Mouse (Mus musculus): Measurements from ENCODE around the gene Abcc2. TPM values are rescaled to one million over a fixed set of nuclear protein-coding genes. Genes with fewer than 3 reads are reported as not detected.

The Abcc2 gene
- polyA plus RNA-seq, 2 experiments, result 9.5 to 12.9 TPM

GRCm38 (mm10) chr19:43882895-43883573, 101.0 kb downstream of the Abcc2 start:
- Histone ChIP-seq H3K27me3 (ENCODE audit: control insufficient read depth, insufficient read depth, low read length) (peaks cover 10% of the 10 kb centered on the region), H3K4me3 (ENCODE audit: insufficient read depth in 1 of 2, low read depth in 2 of 2, low read length in 2 of 2) (no peak overlapping the region), H3K36me3 (replicated peaks; ENCODE audit: control insufficient read depth, insufficient read depth, low read depth) (no peaks in the 10 kb centered on the region), H3K9ac (replicated peaks) (no peak overlapping the region), H3K4me2 (ENCODE audit: low read depth) (no peak overlapping the region), H3K9me3 (ENCODE audit: control insufficient read depth, low read length) (no peaks in the 10 kb centered on the region), H3K4me1 (replicated peaks; ENCODE audit: control insufficient read depth in 2 of 2, insufficient read depth in 2 of 2, low read length in 1 of 2) (peaks cover 0 to 7% of the 10 kb centered on the region in 2 experiments; a peak in 1 of 4 replicates), H3K27ac (no peak overlapping the region)
- WGBS (ENCODE audit: insufficient replicate concordance), result 40% methylated on average over 18 of the region's 18 CpGs
- no peak for ATAC-seq (ENCODE audit: insufficient read depth)
- TF ChIP-seq EP300 (IDR thresholded peaks at IDR 0.05; ENCODE audit: low read depth) (no peak), CTCF (IDR thresholded peaks at IDR 0.05; ENCODE audit: low read depth) (no peak)
- no peak for DNase-seq (ENCODE audit: low read depth in 3 of 3, low spot score in 3 of 3)

GRCm38 (mm10) chr19:43884668-43885498, 102.9 kb downstream of the Abcc2 start:
- no peaks in the 10 kb centered on the region for H3K9me3 ChIP-seq (ENCODE audit: control insufficient read depth, low read length)
- 20% methylated on average over 13 of the region's 13 CpGs for WGBS (ENCODE audit: insufficient replicate concordance)

GRCm38 (mm10) chr19:43886371-43887099, 104.5 kb downstream of the Abcc2 start:
- 67% methylated on average over 12 of the region's 12 CpGs for WGBS (ENCODE audit: insufficient replicate concordance)
- Histone ChIP-seq H3K27ac (no peak overlapping the region), H3K9ac (replicated peaks) (no peak overlapping the region), H3K36me3 (replicated peaks; ENCODE audit: control insufficient read depth, insufficient read depth, low read depth) (no peaks in the 10 kb centered on the region), H3K4me1 (replicated peaks; ENCODE audit: control insufficient read depth in 2 of 2, insufficient read depth in 2 of 2, low read length in 1 of 2) (peaks cover 0 to 9% of the 10 kb centered on the region in 2 experiments; a peak in 1 of 4 replicates), H3K9me3 (ENCODE audit: control insufficient read depth, low read length) (no peaks in the 10 kb centered on the region), H3K27me3 (ENCODE audit: control insufficient read depth, insufficient read depth, low read length) (no peaks in the 10 kb centered on the region), H3K4me3 (ENCODE audit: insufficient read depth in 1 of 2, low read depth in 2 of 2, low read length in 2 of 2) (no peak overlapping the region), H3K4me2 (ENCODE audit: low read depth) (no peak overlapping the region)
- no peak for TF ChIP-seq EP300 (IDR thresholded peaks at IDR 0.05; ENCODE audit: low read depth)
- TF ChIP-seq CTCF (IDR thresholded peaks at IDR 0.05; ENCODE audit: low read depth), result no peak
- no peak for ATAC-seq (ENCODE audit: insufficient read depth)
- no peak for DNase-seq (ENCODE audit: low read depth in 3 of 3, low spot score in 3 of 3)

More at GRCm38 (mm10) chr19:43884668-43885498, 102.9 kb downstream of the Abcc2 start:
- Histone ChIP-seq H3K9ac (replicated peaks) (no peak overlapping the region), H3K27ac (no peak overlapping the region), H3K4me3 (ENCODE audit: insufficient read depth in 1 of 2, low read depth in 2 of 2, low read length in 2 of 2) (no peak overlapping the region), H3K27me3 (ENCODE audit: control insufficient read depth, insufficient read depth, low read length) (no peaks in the 10 kb centered on the region), H3K4me1 (replicated peaks; ENCODE audit: control insufficient read depth in 2 of 2, insufficient read depth in 2 of 2, low read length in 1 of 2) (peaks cover 0 to 9% of the 10 kb centered on the region in 2 experiments; a peak in 1 of 4 replicates), H3K36me3 (replicated peaks; ENCODE audit: control insufficient read depth, insufficient read depth, low read depth) (no peaks in the 10 kb centered on the region), H3K4me2 (ENCODE audit: low read depth) (no peak overlapping the region)
- DNase-seq (ENCODE audit: low read depth in 3 of 3, low spot score in 3 of 3) (no peak), ATAC-seq (ENCODE audit: insufficient read depth) (no peak)
- no peak for TF ChIP-seq CTCF (IDR thresholded peaks at IDR 0.05; ENCODE audit: low read depth)

GRCm38 (mm10) chr19:43887242-43887641, 105.2 kb downstream of the Abcc2 start:
- Histone ChIP-seq H3K9me3 (ENCODE audit: control insufficient read depth, low read length) (no peaks in the 10 kb centered on the region), H3K4me1 (replicated peaks; ENCODE audit: control insufficient read depth in 2 of 2, insufficient read depth in 2 of 2, low read length in 1 of 2) (peaks cover 0 to 9% of the 10 kb centered on the region in 2 experiments; a peak in 1 of 4 replicates), H3K4me3 (ENCODE audit: insufficient read depth in 1 of 2, low read depth in 2 of 2, low read length in 2 of 2) (no peak overlapping the region), H3K27ac (no peak overlapping the region), H3K4me2 (ENCODE audit: low read depth) (no peak overlapping the region), H3K9ac (replicated peaks) (no peak overlapping the region), H3K36me3 (replicated peaks; ENCODE audit: control insufficient read depth, insufficient read depth, low read depth) (no peaks in the 10 kb centered on the region), H3K27me3 (ENCODE audit: control insufficient read depth, insufficient read depth, low read length) (no peaks in the 10 kb centered on the region)
- no peak for DNase-seq (ENCODE audit: low read depth in 3 of 3, low spot score in 3 of 3)
- TF ChIP-seq EP300 (IDR thresholded peaks at IDR 0.05; ENCODE audit: low read depth) (no peak), CTCF (IDR thresholded peaks at IDR 0.05; ENCODE audit: low read depth) (0 out of 2 replicates have a peak, but pooled peaks have one; percentile 9)
- no peak for ATAC-seq (ENCODE audit: insufficient read depth)
- 69% methylated on average over 5 of the region's 5 CpGs for WGBS (ENCODE audit: insufficient replicate concordance)

All from liver, embryonic 14.5 days (tissue).